Mouse (Mus musculus) cerebellum, postnatal 10 days (tissue): Measurements from ENCODE around the gene Cux1.

ENCODE experiments used
- DNase-seq, 2 experiments: peaks; one replicate each; pipeline ENCODE4 v3.0.0; 2021; ENCODE audit warnings: mixed read lengths in 2 of 2

Cux1 gene

GRCm38 (mm10) chr5:136535976-136536725 lies 31.1 kb downstream of the Cux1 start:
- no peak for DNase-seq

- no peak for DNase-seq
Measured at GRCm38 (mm10) chr5:136535204-136535603, 32.1 kb downstream of the Cux1 start.

- DNase-seq, result no peak
Measured at GRCm38 (mm10) chr5:136533371-136534276, 33.7 kb downstream of the Cux1 start.

- DNase-seq, result no peak
Measured at GRCm38 (mm10) chr5:136531674-136532365, 35.5 kb downstream of the Cux1 start.

- DNase-seq, result peak; percentile 24 to 25
Measured at GRCm38 (mm10) chr5:136530931-136531330, 36.4 kb downstream of the Cux1 start.

- no peak for DNase-seq
Measured at GRCm38 (mm10) chr5:136529165-136529564, 38.1 kb downstream of the Cux1 start.

- peak in 1 of 2 experiments; percentile 34 for DNase-seq
Measured at GRCm38 (mm10) chr5:136527871-136528270, 39.4 kb downstream of the Cux1 start.

GRCm38 (mm10) chr5:136526545-136526909 lies 40.8 kb downstream of the Cux1 start:
- no peak for DNase-seq

GRCm38 (mm10) chr5:136525896-136526544 lies 41.3 kb downstream of the Cux1 start:
- peak in 1 of 2 experiments; percentile 38 for DNase-seq

- DNase-seq, result no peak
Measured at GRCm38 (mm10) chr5:136522843-136523463, 44.3 kb downstream of the Cux1 start.

- no peak for DNase-seq
Measured at GRCm38 (mm10) chr5:136521656-136522055, 45.6 kb downstream of the Cux1 start.

GRCm38 (mm10) chr5:136518648-136519437 lies 48.4 kb downstream of the Cux1 start:
- DNase-seq, result no peak

GRCm38 (mm10) chr5:136517510-136517909 lies 49.8 kb downstream of the Cux1 start:
- no peak for DNase-seq

- DNase-seq, result no peak
Measured at GRCm38 (mm10) chr5:136516593-136516992, 50.7 kb downstream of the Cux1 start.

GRCm38 (mm10) chr5:136514049-136514677 lies 53.1 kb downstream of the Cux1 start:
- peak; percentile 79 to 82 for DNase-seq

- no peak for DNase-seq
Measured at GRCm38 (mm10) chr5:136512103-136512674, 55.1 kb downstream of the Cux1 start.

GRCm38 (mm10) chr5:136511378-136511777 lies 55.9 kb downstream of the Cux1 start:
- no peak for DNase-seq

- no peak for DNase-seq
Measured at GRCm38 (mm10) chr5:136510609-136511008, 56.7 kb downstream of the Cux1 start.

GRCm38 (mm10) chr5:136507629-136508028 lies 59.7 kb downstream of the Cux1 start:
- DNase-seq, result no peak

GRCm38 (mm10) chr5:136506262-136506661 lies 61.0 kb downstream of the Cux1 start:
- no peak for DNase-seq
